Mouse (Mus musculus): ENCODE results near the gene Uqcrc2.

Gene Uqcrc2

GRCm38 (mm10) chr7:120634711-120635361, at the start of gene Uqcrc2:
Gene Uqcrc2, plus strand, starts transcription at chr7:120635176.
- ATAC-seq (ENCODE audit: insufficient number of reproducible peaks, low FRiP score, low TSS enrichment), result peak; percentile 99

- ATAC-seq (ENCODE audit: insufficient number of reproducible peaks, low FRiP score, low TSS enrichment), result no peak
Measured at GRCm38 (mm10) chr7:120597203-120597743, 37.7 kb upstream of the Uqcrc2 start.

GRCm38 (mm10) chr7:120597744-120598243, 37.2 kb upstream of the Uqcrc2 start:
- peak; percentile 76 for ATAC-seq (ENCODE audit: insufficient number of reproducible peaks, low FRiP score, low TSS enrichment)

GRCm38 (mm10) chr7:120598355-120598754, 36.6 kb upstream of the Uqcrc2 start:
- ATAC-seq (ENCODE audit: insufficient number of reproducible peaks, low FRiP score, low TSS enrichment), result no peak

- ATAC-seq (ENCODE audit: insufficient number of reproducible peaks, low FRiP score, low TSS enrichment), result no peak
Measured at GRCm38 (mm10) chr7:120620075-120620771, 14.8 kb upstream of the Uqcrc2 start.

- ATAC-seq (ENCODE audit: insufficient number of reproducible peaks, low FRiP score, low TSS enrichment), result no peak
Measured at GRCm38 (mm10) chr7:120620841-120621240, 14.1 kb upstream of the Uqcrc2 start.

- ATAC-seq (ENCODE audit: insufficient number of reproducible peaks, low FRiP score, low TSS enrichment), result no peak
Measured at GRCm38 (mm10) chr7:120632518-120632917, 2.5 kb upstream of the Uqcrc2 start.

GRCm38 (mm10) chr7:120634301-120634700, 675 bp upstream of the Uqcrc2 start:
- ATAC-seq (ENCODE audit: insufficient number of reproducible peaks, low FRiP score, low TSS enrichment), result no peak

GRCm38 (mm10) chr7:120635362-120635781, 396 bp downstream of the Uqcrc2 start:
- ATAC-seq (ENCODE audit: insufficient number of reproducible peaks, low FRiP score, low TSS enrichment), result no peak

- ATAC-seq (ENCODE audit: insufficient number of reproducible peaks, low FRiP score, low TSS enrichment), result no peak
Measured at GRCm38 (mm10) chr7:120635821-120636220, 845 bp downstream of the Uqcrc2 start.

GRCm38 (mm10) chr7:120643217-120643616, 8.2 kb downstream of the Uqcrc2 start:
- ATAC-seq (ENCODE audit: insufficient number of reproducible peaks, low FRiP score, low TSS enrichment), result no peak

- no peak for ATAC-seq (ENCODE audit: insufficient number of reproducible peaks, low FRiP score, low TSS enrichment)
Measured at GRCm38 (mm10) chr7:120647849-120648248, 12.9 kb downstream of the Uqcrc2 start.

GRCm38 (mm10) chr7:120662079-120662478, 27.1 kb downstream of the Uqcrc2 start:
- no peak for ATAC-seq (ENCODE audit: insufficient number of reproducible peaks, low FRiP score, low TSS enrichment)

GRCm38 (mm10) chr7:120670153-120670875, 35.3 kb downstream of the Uqcrc2 start, which contains the start of gene Pdzd9:
Gene Pdzd9, minus strand, starts transcription at chr7:120670343.
- ATAC-seq (ENCODE audit: insufficient number of reproducible peaks, low FRiP score, low TSS enrichment), result peak; percentile 36; the same call in 1 of the 2 replicates

- no peak for ATAC-seq (ENCODE audit: insufficient number of reproducible peaks, low FRiP score, low TSS enrichment)
Measured at GRCm38 (mm10) chr7:120671271-120671670, 36.3 kb downstream of the Uqcrc2 start.

- peak; percentile 92 for ATAC-seq (ENCODE audit: insufficient number of reproducible peaks, low FRiP score, low TSS enrichment)
Measured at GRCm38 (mm10) chr7:120677001-120677643, 42.1 kb downstream of the Uqcrc2 start, which contains the start of gene Mosmo. Gene Mosmo, plus strand, starts transcription at chr7:120677618.

- ATAC-seq (ENCODE audit: insufficient number of reproducible peaks, low FRiP score, low TSS enrichment), result 0 out of 2 replicates have a peak, but pooled peaks have one; percentile 26
Measured at GRCm38 (mm10) chr7:120677764-120678531, 43.0 kb downstream of the Uqcrc2 start.

- ATAC-seq (ENCODE audit: insufficient number of reproducible peaks, low FRiP score, low TSS enrichment), result no peak
Measured at GRCm38 (mm10) chr7:120679023-120679422, 44.0 kb downstream of the Uqcrc2 start.

- no peak for ATAC-seq (ENCODE audit: insufficient number of reproducible peaks, low FRiP score, low TSS enrichment)
Measured at GRCm38 (mm10) chr7:120682002-120682401, 47.0 kb downstream of the Uqcrc2 start.
